Mouse (Mus musculus) lung, adult 2 months (tissue): ENCODE measurements around the gene Mrps18a.

Source experiments
- CTCF ChIP-seq: fragments of 200-500 bp; IDR thresholded peaks from 2 replicates; pipeline ENCODE4 v1.5.1; 2011; ENCODE audit warnings: mild to moderate bottlenecking, low read length, control low read depth; ENCODE audit not compliant: insufficient read depth
- POLR2A ChIP-seq: fragments of 200-500 bp; IDR thresholded peaks from 2 replicates; pipeline ENCODE4 v1.6.1; 2011; ENCODE audit warnings: low read depth, mild to moderate bottlenecking, control low read depth, low read length, borderline replicate concordance; ENCODE audit errors: extremely low read depth

DNA sequence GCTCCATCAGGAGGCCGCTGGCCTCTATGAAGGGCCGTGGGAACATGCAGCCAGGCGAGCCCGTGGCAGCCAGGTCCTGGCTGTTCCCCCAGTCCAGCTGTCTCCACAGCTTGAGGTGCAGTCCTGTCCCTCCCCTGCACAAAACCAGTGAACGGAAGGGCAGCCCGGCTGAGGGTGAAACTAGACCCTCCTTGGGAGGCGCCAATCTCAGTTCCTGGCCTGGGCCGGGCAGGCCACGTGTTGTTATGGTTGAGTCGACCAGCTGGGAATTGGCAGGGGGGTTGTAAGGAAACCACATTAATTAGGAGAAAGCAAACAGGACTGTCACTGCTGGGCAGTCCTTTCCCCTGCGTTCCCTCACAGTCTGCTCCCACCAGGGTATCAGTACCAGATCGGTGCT is 6.3 kb upstream of the Mrps18a start:
- TF ChIP-seq CTCF (no peak; the same call in 1 of the 2 replicates), POLR2A (peak; percentile 57; the same call in 1 of the 2 replicates)
